Mouse (Mus musculus): ENCODE data around the gene Gm10570. TPM values are rescaled to one million over a fixed set of nuclear protein-coding genes. Genes with fewer than 3 reads are reported as not detected.

Gm10570 gene
- polyA plus RNA-seq, 1 experiment from 2014 or later: not detected

- H3K4me1 ChIP-seq (ENCODE audit: control insufficient read depth, insufficient read depth, low read length): no peaks in the 10 kb centered on the region
Measured at GRCm38 (mm10) chr4:130283826-130284225, 24.6 kb downstream of the Gm10570 start.

GRCm38 (mm10) chr4:130282856-130283255, 25.6 kb downstream of the Gm10570 start:
- Histone ChIP-seq H3K9ac (ENCODE audit: low read length) (no peak overlapping the region), H3K9me3 (ENCODE audit: control insufficient read depth, low read length) (no peaks in the 10 kb centered on the region), H3K4me3 (ENCODE audit: low read depth, low read length) (no peak overlapping the region), H3K4me2 (ENCODE audit: low read depth) (no peak overlapping the region), H3K27me3 (ENCODE audit: control insufficient read depth, insufficient read depth, low read length) (no peaks in the 10 kb centered on the region), H3K4me1 (ENCODE audit: control insufficient read depth, insufficient read depth, low read length) (no peaks in the 10 kb centered on the region), H3K27ac (ENCODE audit: low read depth, low read length) (no peak overlapping the region), H3K36me3 (ENCODE audit: control insufficient read depth, insufficient read depth, low read length) (no peaks in the 10 kb centered on the region)
- DNase-seq (ENCODE audit: low spot score): no peak
- ATAC-seq (ENCODE audit: insufficient read depth, low FRiP score, low TSS enrichment): no peak
- 67% methylated on average over 5 of the region's 5 CpGs for WGBS

More at GRCm38 (mm10) chr4:130283826-130284225, 24.6 kb downstream of the Gm10570 start:
- H3K9ac ChIP-seq (ENCODE audit: low read length): no peak overlapping the region
- 83% methylated on average over 9 of the region's 9 CpGs for WGBS
- no peak overlapping the region for H3K27ac ChIP-seq (ENCODE audit: low read depth, low read length)
- ATAC-seq (ENCODE audit: insufficient read depth, low FRiP score, low TSS enrichment) (no peak), DNase-seq (ENCODE audit: low spot score) (no peak)
- no peaks in the 10 kb centered on the region for H3K36me3 ChIP-seq (ENCODE audit: control insufficient read depth, insufficient read depth, low read length)
- H3K4me2 ChIP-seq (ENCODE audit: low read depth): no peak overlapping the region
- no peaks in the 10 kb centered on the region for H3K9me3 ChIP-seq (ENCODE audit: control insufficient read depth, low read length)
- H3K4me3 ChIP-seq (ENCODE audit: low read depth, low read length): no peak overlapping the region
- H3K27me3 ChIP-seq (ENCODE audit: control insufficient read depth, insufficient read depth, low read length): no peaks in the 10 kb centered on the region

GRCm38 (mm10) chr4:130279105-130279504, 29.4 kb downstream of the Gm10570 start, which contains the start of gene Serinc2:
Gene Serinc2, minus strand, starts transcription at chr4:130279205.
- no peaks in the 10 kb centered on the region; the same call in 1 of the 2 replicates for H3K4me1 ChIP-seq (ENCODE audit: control insufficient read depth, insufficient read depth, low read length)
- ATAC-seq (ENCODE audit: insufficient read depth, low FRiP score, low TSS enrichment) (no peak), DNase-seq (ENCODE audit: low spot score) (no peak)
- 62% methylated on average over 2 of the region's 2 CpGs for WGBS
- no peaks in the 10 kb centered on the region for H3K9me3 ChIP-seq (ENCODE audit: control insufficient read depth, low read length)
- H3K27me3 ChIP-seq (ENCODE audit: control insufficient read depth, insufficient read depth, low read length): no peaks in the 10 kb centered on the region
- no peak within 1 kb of the TSS for H3K9ac ChIP-seq (ENCODE audit: low read length)
- H3K36me3 ChIP-seq (ENCODE audit: control insufficient read depth, insufficient read depth, low read length): no peaks in the 10 kb centered on the region
- H3K4me2 ChIP-seq (ENCODE audit: low read depth): no peak within 1 kb of the TSS
- no peak within 1 kb of the TSS for H3K4me3 ChIP-seq (ENCODE audit: low read depth, low read length)
- no peak within 1 kb of the TSS for H3K27ac ChIP-seq (ENCODE audit: low read depth, low read length)

- Histone ChIP-seq H3K4me1 (ENCODE audit: control insufficient read depth, insufficient read depth, low read length) (peaks cover 6% of the 10 kb centered on the region; the same call in 1 of the 2 replicates), H3K4me2 (ENCODE audit: low read depth) (no peak overlapping the region), H3K27me3 (ENCODE audit: control insufficient read depth, insufficient read depth, low read length) (no peaks in the 10 kb centered on the region; the same call in 1 of the 2 replicates), H3K4me3 (ENCODE audit: low read depth, low read length) (no peak overlapping the region), H3K36me3 (ENCODE audit: control insufficient read depth, insufficient read depth, low read length) (no peaks in the 10 kb centered on the region), H3K27ac (ENCODE audit: low read depth, low read length) (no peak overlapping the region), H3K9ac (ENCODE audit: low read length) (no peak overlapping the region), H3K9me3 (ENCODE audit: control insufficient read depth, low read length) (no peaks in the 10 kb centered on the region)
- ATAC-seq (ENCODE audit: insufficient read depth, low FRiP score, low TSS enrichment) (no peak), DNase-seq (ENCODE audit: low spot score) (no peak)
- 70% methylated on average over 7 of the region's 7 CpGs for WGBS
Measured at GRCm38 (mm10) chr4:130276573-130277176, 31.8 kb downstream of the Gm10570 start.

GRCm38 (mm10) chr4:130275823-130276105, 32.7 kb downstream of the Gm10570 start:
- ATAC-seq (ENCODE audit: insufficient read depth, low FRiP score, low TSS enrichment) (no peak), DNase-seq (ENCODE audit: low spot score) (no peak)
- Histone ChIP-seq H3K27me3 (ENCODE audit: control insufficient read depth, insufficient read depth, low read length) (no peaks in the 10 kb centered on the region; the same call in 1 of the 2 replicates), H3K9me3 (ENCODE audit: control insufficient read depth, low read length) (no peaks in the 10 kb centered on the region), H3K9ac (ENCODE audit: low read length) (peak overlapping the region; percentile 88), H3K36me3 (ENCODE audit: control insufficient read depth, insufficient read depth, low read length) (no peaks in the 10 kb centered on the region), H3K4me1 (ENCODE audit: control insufficient read depth, insufficient read depth, low read length) (peaks cover 6% of the 10 kb centered on the region; the same call in 1 of the 2 replicates), H3K4me3 (ENCODE audit: low read depth, low read length) (peak overlapping the region; percentile 63), H3K4me2 (ENCODE audit: low read depth) (peak overlapping the region; percentile 85), H3K27ac (ENCODE audit: low read depth, low read length) (peak overlapping the region; percentile 93; the same call in 1 of the 2 replicates)
- 40% methylated on average over 5 of the region's 5 CpGs for WGBS

GRCm38 (mm10) chr4:130275016-130275822, 33.3 kb downstream of the Gm10570 start:
- H3K4me2 ChIP-seq (ENCODE audit: low read depth): peak overlapping the region; percentile 85
- H3K27me3 ChIP-seq (ENCODE audit: control insufficient read depth, insufficient read depth, low read length): no peaks in the 10 kb centered on the region; the same call in 1 of the 2 replicates
- H3K36me3 ChIP-seq (ENCODE audit: control insufficient read depth, insufficient read depth, low read length): no peaks in the 10 kb centered on the region
- peak overlapping the region; percentile 93 for H3K27ac ChIP-seq (ENCODE audit: low read depth, low read length)
- H3K9me3 ChIP-seq (ENCODE audit: control insufficient read depth, low read length): no peaks in the 10 kb centered on the region
- peak overlapping the region; percentile 63 for H3K4me3 ChIP-seq (ENCODE audit: low read depth, low read length)
- 1% methylated on average over 55 of the region's 62 CpGs for WGBS
- ATAC-seq (ENCODE audit: insufficient read depth, low FRiP score, low TSS enrichment): peak; percentile 48
- peak; percentile 73 for DNase-seq (ENCODE audit: low spot score)
- peaks cover 6% of the 10 kb centered on the region; the same call in 1 of the 2 replicates for H3K4me1 ChIP-seq (ENCODE audit: control insufficient read depth, insufficient read depth, low read length)
- H3K9ac ChIP-seq (ENCODE audit: low read length): peak overlapping the region; percentile 88

- Histone ChIP-seq H3K4me3 (ENCODE audit: low read depth, low read length) (peak overlapping the region; percentile 63), H3K4me1 (ENCODE audit: control insufficient read depth, insufficient read depth, low read length) (peaks cover 6% of the 10 kb centered on the region; the same call in 1 of the 2 replicates), H3K36me3 (ENCODE audit: control insufficient read depth, insufficient read depth, low read length) (no peaks in the 10 kb centered on the region), H3K9ac (ENCODE audit: low read length) (peak overlapping the region; percentile 88), H3K4me2 (ENCODE audit: low read depth) (peak overlapping the region; percentile 85), H3K9me3 (ENCODE audit: control insufficient read depth, low read length) (no peaks in the 10 kb centered on the region), H3K27me3 (ENCODE audit: control insufficient read depth, insufficient read depth, low read length) (no peaks in the 10 kb centered on the region; the same call in 1 of the 2 replicates), H3K27ac (ENCODE audit: low read depth, low read length) (peak overlapping the region; percentile 93)
- under 1% methylated on average over 29 of the region's 29 CpGs for WGBS
- DNase-seq (ENCODE audit: low spot score): peak; percentile 85
- peak; percentile 86 for ATAC-seq (ENCODE audit: insufficient read depth, low FRiP score, low TSS enrichment)
Measured at GRCm38 (mm10) chr4:130274346-130275015, 34.0 kb downstream of the Gm10570 start.

GRCm38 (mm10) chr4:130273698-130274345, 34.7 kb downstream of the Gm10570 start:
- ATAC-seq (ENCODE audit: insufficient read depth, low FRiP score, low TSS enrichment): peak; percentile 54
- WGBS: 12% methylated on average over 11 of the region's 12 CpGs
- Histone ChIP-seq H3K36me3 (ENCODE audit: control insufficient read depth, insufficient read depth, low read length) (no peaks in the 10 kb centered on the region), H3K4me1 (ENCODE audit: control insufficient read depth, insufficient read depth, low read length) (peaks cover 6% of the 10 kb centered on the region; the same call in 1 of the 2 replicates), H3K9me3 (ENCODE audit: control insufficient read depth, low read length) (no peaks in the 10 kb centered on the region), H3K9ac (ENCODE audit: low read length) (peak overlapping the region; percentile 88), H3K27ac (ENCODE audit: low read depth, low read length) (peak overlapping the region; percentile 93), H3K4me2 (ENCODE audit: low read depth) (peak overlapping the region; percentile 85), H3K4me3 (ENCODE audit: low read depth, low read length) (peak overlapping the region; percentile 63), H3K27me3 (ENCODE audit: control insufficient read depth, insufficient read depth, low read length) (no peaks in the 10 kb centered on the region; the same call in 1 of the 2 replicates)
- no peak for DNase-seq (ENCODE audit: low spot score)
